Mouse (Mus musculus) embryonic facial prominence, embryonic 12.5 days (tissue): ENCODE results near the gene Gm17402. TPM values are rescaled to one million over a fixed set of nuclear protein-coding genes. Genes with fewer than 3 reads are reported as not detected.
A peak's percentile ranks its signal among the peaks of the same experiment; 100 is the strongest.

Source experiments
- ATAC-seq: fragments of 200-750 bp; cut with Nextera tagmentation; 2 replicates; pipeline ENCODE4 v1.8.0; 2017; ENCODE audit not compliant: insufficient number of reproducible peaks, insufficient read depth, low FRiP score, low TSS enrichment
- H3K27ac ChIP-seq: fragments of 300-500 bp; sonication (generic); 2 replicates; pipeline ENCODE4 v1.5.1; 2016; ENCODE audit warnings: mild to moderate bottlenecking
- H3K27me3 ChIP-seq: fragments of 300-500 bp; sonication (generic); 2 replicates; pipeline ENCODE4 v1.6.1; 2016; ENCODE audit warnings: mild to moderate bottlenecking, moderate library complexity
- H3K36me3 ChIP-seq: fragments of 300-500 bp; sonication (generic); 2 replicates; pipeline ENCODE4 v1.6.1; 2016; ENCODE audit warnings: mild to moderate bottlenecking
- H3K4me1 ChIP-seq: fragments of 300-500 bp; sonication (generic); 2 replicates; pipeline ENCODE4 v1.6.1; 2016
- H3K4me2 ChIP-seq: fragments of 300-500 bp; sonication (generic); replicated peaks from 2 replicates; pipeline ENCODE4 v1.6.1; 2016; ENCODE audit warnings: mild to moderate bottlenecking, moderate library complexity
- H3K4me3 ChIP-seq: fragments of 300-500 bp; sonication (generic); 2 replicates; pipeline ENCODE4 v1.5.1; 2016; ENCODE audit warnings: mild to moderate bottlenecking
- H3K9ac ChIP-seq: fragments of 300-500 bp; sonication (generic); 2 replicates; pipeline ENCODE4 v1.6.1; 2016; ENCODE audit warnings: mild to moderate bottlenecking, moderate library complexity
- H3K9me3 ChIP-seq: fragments of 300-500 bp; sonication (generic); 2 replicates; pipeline ENCODE4 v1.6.1; 2016; ENCODE audit warnings: mild to moderate bottlenecking, moderate library complexity
- WGBS: fragments of 180-500 bp; shearing (Covaris S2); methylation state at CpG from one replicate; pipeline ENCODE4 v1.1.7; 2016; 5-methylcytosine and 5-hydroxymethylcytosine counted together
- polyA plus RNA-seq: library from polyadenylated mRNA; unstranded; fragments of >200 nt; fragmentation: Nextera tagmentation; extraction: Ambion mirVana; gene quantifications from 2 replicates; pipeline ENCODE4 v1.2.1, GENCODE M21; 2016

The Gm17402 gene
- polyA plus RNA-seq, result not detected in 2 replicates

DNA sequence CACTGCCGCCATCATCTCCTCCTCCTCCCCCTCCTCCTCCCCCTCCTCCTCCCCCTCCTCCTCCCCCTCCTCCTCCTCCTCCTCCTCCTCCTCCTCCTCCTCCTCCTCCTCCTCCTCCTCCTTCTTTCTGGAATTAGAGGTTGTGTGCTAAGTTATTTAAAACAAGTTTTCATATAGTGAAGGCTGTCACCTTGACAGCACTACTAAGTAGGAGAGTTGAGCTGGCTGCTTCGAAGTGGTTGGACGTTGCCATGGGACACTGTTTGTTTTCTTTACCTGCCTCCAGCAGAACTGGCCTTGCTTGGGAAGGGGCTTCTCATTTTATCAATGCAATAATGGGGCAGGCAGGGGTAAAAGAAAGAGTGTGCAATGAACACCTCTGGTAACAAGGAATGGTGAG, at the start of gene Gm17402:
Gene Gm17402 (minus strand): TSS at position 101 of the 400 bp plus-strand sequence.
- Histone ChIP-seq H3K9me3 (no peaks in the 10 kb centered on the region), H3K36me3 (no peaks in the 10 kb centered on the region), H3K4me3 (peak within 1 kb of the TSS; percentile 54), H3K27ac (no peak within 1 kb of the TSS), H3K4me1 (peaks cover 5% of the 10 kb centered on the region; the same call in 1 of the 2 replicates), H3K4me2 (peak within 1 kb of the TSS; percentile 93), H3K27me3 (peaks cover 6% of the 10 kb centered on the region; the same call in 1 of the 2 replicates), H3K9ac (peak within 1 kb of the TSS; percentile 54)
- ATAC-seq, result no peak
- WGBS, result 37% methylated on average over 2 of the region's 3 CpGs

DNA sequence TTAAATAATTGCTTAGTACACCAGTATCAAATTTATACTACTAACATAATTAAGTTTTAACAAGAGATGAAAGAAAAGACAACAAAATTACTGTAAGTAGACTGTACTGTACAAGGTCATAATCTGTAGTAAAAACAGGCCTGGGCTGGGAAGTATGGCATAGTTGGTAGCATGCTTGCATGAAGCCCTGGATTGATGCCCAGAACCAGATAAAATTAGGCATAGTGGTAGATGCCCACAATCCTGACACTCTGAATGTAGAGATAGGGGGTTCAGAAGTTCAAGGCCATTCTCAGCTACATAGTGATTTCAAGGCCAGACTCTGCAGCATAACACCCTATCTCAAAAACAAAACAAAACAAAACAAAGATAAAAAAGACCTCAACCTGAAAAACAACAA, 3.3 kb upstream of the Gm17402 start:
- no peaks in the 10 kb centered on the region for H3K36me3 ChIP-seq
- H3K9ac ChIP-seq, result no peak overlapping the region
- no peak for ATAC-seq
- peaks cover 4% of the 10 kb centered on the region; the same call in 1 of the 2 replicates for H3K27me3 ChIP-seq
- peaks cover 5% of the 10 kb centered on the region; the same call in 1 of the 2 replicates for H3K4me1 ChIP-seq
- no peak overlapping the region for H3K4me3 ChIP-seq
- no peak overlapping the region for H3K4me2 ChIP-seq
- no peaks in the 10 kb centered on the region for H3K9me3 ChIP-seq
- H3K27ac ChIP-seq, result no peak overlapping the region

DNA sequence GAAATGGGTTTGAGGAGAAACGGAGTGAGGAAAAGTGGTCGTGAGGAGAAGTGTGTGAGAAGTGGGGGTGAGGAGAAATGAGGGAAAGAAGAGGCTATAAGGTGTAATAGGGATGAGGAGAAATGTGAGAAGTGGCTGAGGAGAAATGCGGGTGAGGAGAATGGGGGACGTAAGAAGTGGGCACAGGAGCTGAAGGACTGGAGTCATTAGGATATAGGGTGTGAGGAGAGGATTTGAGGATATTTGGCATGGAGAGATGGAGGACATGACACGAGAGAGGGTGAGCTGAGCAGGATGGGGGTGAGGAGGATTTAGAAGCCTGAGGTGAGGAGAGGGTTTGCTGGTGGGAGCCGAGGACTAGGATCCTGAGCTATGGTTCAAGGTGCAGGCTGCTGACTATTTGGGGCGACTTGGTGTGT, 594 bp downstream of the Gm17402 start:
- H3K4me3 ChIP-seq, result peak overlapping the region; percentile 54
- ATAC-seq, result 0 out of 2 replicates have a peak, but pooled peaks have one; percentile 60
- H3K4me1 ChIP-seq, result peaks cover 5% of the 10 kb centered on the region; the same call in 1 of the 2 replicates
- H3K9me3 ChIP-seq, result no peaks in the 10 kb centered on the region
- peak overlapping the region; percentile 54 for H3K9ac ChIP-seq
- peak overlapping the region; percentile 93 for H3K4me2 ChIP-seq
- H3K27me3 ChIP-seq, result peaks cover 6% of the 10 kb centered on the region; the same call in 1 of the 2 replicates
- WGBS, result 30% methylated on average over 7 of the region's 7 CpGs
- H3K36me3 ChIP-seq, result no peaks in the 10 kb centered on the region
- H3K27ac ChIP-seq, result no peak overlapping the region

DNA sequence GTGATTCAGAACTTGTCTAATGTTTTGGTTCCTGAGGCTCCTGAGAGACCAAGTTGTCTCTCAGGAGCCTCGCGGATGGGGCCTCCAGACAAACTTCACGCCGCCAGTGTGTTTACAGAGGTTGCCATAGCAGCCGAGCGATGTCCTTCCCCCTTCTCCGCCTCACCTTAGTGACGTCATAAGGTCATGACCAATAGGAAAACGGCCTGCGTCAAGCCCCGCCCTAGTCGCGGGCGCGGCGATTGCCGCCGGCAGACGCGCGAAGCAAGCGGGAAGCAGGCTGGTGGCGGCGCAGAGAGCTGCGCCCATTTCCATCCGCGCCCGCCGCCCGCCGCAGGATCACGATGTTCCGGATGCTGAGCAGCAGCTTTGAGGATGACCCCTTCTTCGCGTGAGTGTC, 1.1 kb downstream of the Gm17402 start, which contains the start of gene Mlf1:
Gene Mlf1 (plus strand): TSS at position 226 of the 400 bp plus-strand sequence.
- peak within 1 kb of the TSS; percentile 93 for H3K4me2 ChIP-seq
- peak within 1 kb of the TSS; percentile 54 for H3K9ac ChIP-seq
- peaks cover 5% of the 10 kb centered on the region; the same call in 1 of the 2 replicates for H3K4me1 ChIP-seq
- H3K27me3 ChIP-seq, result peaks cover 6% of the 10 kb centered on the region; the same call in 1 of the 2 replicates
- H3K9me3 ChIP-seq, result no peaks in the 10 kb centered on the region
- WGBS, result under 1% methylated on average over 35 of the region's 35 CpGs
- H3K27ac ChIP-seq, result no peak within 1 kb of the TSS
- H3K36me3 ChIP-seq, result no peaks in the 10 kb centered on the region
- peak; percentile 90 for ATAC-seq
- peak within 1 kb of the TSS; percentile 54 for H3K4me3 ChIP-seq

DNA sequence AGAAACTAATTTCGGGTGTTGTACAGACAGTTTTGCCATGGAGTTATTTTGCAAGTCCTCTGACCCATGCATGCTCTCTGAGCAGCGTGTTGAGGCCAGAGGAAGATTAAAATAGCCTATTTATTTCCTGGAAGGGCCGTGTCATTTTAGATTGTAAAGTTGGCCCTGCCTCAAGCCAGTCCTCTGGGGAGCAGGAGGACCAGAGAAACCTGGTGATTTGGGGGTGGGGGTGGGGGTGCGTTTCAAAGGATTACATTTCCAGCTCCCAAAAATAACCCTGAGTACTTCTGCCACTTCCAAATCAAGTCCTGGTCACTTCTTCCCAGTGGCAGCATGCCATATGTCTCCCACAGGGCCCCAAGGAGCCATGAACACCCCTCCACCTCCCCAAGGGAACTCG, 2.2 kb downstream of the Gm17402 start:
- Histone ChIP-seq H3K9ac (no peak overlapping the region), H3K27ac (no peak overlapping the region), H3K36me3 (no peaks in the 10 kb centered on the region), H3K4me1 (peaks cover 5% of the 10 kb centered on the region; the same call in 1 of the 2 replicates), H3K27me3 (peaks cover 6% of the 10 kb centered on the region; the same call in 1 of the 2 replicates), H3K4me3 (no peak overlapping the region), H3K4me2 (no peak overlapping the region), H3K9me3 (no peaks in the 10 kb centered on the region)
- WGBS, result 57% methylated on average over 5 of the region's 5 CpGs
- no peak for ATAC-seq

DNA sequence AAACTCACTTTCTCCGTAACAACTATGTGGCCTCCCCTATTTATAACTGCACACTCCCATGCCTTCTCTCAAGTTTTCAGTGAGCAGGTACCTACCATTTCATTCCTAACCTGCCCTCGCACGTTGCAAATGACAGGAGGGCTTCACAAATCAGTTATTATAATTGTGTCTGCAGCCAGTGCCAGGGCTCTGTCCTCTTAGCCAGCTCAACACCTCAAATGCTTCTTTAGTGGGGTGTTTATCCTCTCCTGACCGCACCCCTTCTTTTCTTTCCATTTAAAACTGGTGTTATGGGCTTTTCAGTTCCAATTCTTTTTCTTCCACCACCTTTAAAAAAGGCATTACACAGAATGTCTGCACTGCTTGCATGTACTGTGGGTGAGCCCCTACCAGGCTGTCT, 2.8 kb downstream of the Gm17402 start:
- no peak overlapping the region for H3K9ac ChIP-seq
- WGBS, result 71% methylated on average over 4 of the region's 4 CpGs
- H3K27ac ChIP-seq, result no peak overlapping the region
- H3K9me3 ChIP-seq, result no peaks in the 10 kb centered on the region
- no peak for ATAC-seq
- no peak overlapping the region for H3K4me3 ChIP-seq
- peaks cover 6% of the 10 kb centered on the region; the same call in 1 of the 2 replicates for H3K27me3 ChIP-seq
- no peaks in the 10 kb centered on the region for H3K36me3 ChIP-seq
- no peak overlapping the region for H3K4me2 ChIP-seq
- H3K4me1 ChIP-seq, result peaks cover 5% of the 10 kb centered on the region; the same call in 1 of the 2 replicates

DNA sequence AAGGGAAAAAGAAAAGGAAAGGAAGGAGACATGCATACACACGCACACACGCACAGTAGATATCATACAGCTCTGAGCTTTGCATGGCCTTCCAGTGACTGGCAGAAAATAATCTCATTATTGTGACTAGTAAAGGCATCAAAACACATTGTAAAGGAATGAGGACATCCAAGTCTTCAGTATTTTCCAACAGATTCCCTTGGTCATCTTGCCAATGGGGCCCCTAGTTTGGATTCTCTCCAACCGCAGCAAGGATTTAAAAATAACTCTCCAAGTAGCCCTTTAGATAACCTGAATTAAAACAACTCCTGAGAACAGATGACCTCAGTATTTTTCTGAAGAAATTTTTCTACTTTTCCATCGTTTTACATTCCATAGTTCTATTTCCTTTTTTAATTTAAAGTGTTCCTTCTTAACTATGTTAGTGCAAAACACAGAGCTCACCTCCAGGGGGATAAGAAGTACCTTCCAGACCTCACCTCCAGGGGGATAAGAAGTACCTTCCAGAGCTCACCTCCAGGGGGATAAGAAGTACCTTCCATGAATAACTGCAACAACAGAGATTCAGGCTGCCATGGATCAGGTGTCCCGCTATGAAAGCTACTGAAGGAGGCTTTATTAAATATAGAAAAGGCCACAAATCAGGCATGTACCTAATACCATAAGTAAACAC, 5.4 kb downstream of the Gm17402 start:
- 82% methylated on average over 5 of the region's 5 CpGs for WGBS

DNA sequence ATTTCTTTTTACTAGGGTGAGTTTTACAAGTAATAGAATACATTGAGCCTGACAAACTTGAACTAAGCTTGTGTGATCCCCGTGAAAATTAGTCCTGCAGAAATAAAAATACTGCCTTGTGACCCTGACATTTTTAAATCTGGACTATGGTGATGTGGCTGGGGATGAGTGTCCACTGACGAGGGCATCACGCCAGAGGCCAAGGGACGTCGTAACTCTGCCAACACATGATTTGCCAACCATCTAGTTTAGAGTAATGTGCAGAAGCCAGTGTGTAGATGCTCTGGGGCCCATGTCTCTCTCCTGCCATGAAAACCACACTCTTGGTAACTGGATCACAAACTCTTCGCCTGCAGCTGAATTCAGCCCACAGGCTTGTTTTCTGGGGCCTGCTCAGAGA, 7.5 kb downstream of the Gm17402 start:
- WGBS, result 84% methylated on average over 6 of the region's 6 CpGs
- no peak for ATAC-seq
- Histone ChIP-seq H3K27ac (no peak overlapping the region), H3K36me3 (no peaks in the 10 kb centered on the region), H3K9ac (no peak overlapping the region), H3K4me3 (no peak overlapping the region), H3K27me3 (0 out of 2 replicates have a peak, but pooled peaks cover 2% of the 10 kb centered on the region), H3K9me3 (no peaks in the 10 kb centered on the region), H3K4me1 (no peaks in the 10 kb centered on the region), H3K4me2 (no peak overlapping the region)

More for the DNA sequence above, 5.4 kb downstream of the Gm17402 start:
- Histone ChIP-seq H3K9ac (no peak overlapping the region), H3K4me2 (no peak overlapping the region), H3K36me3 (no peaks in the 10 kb centered on the region), H3K4me3 (no peak overlapping the region), H3K9me3 (no peaks in the 10 kb centered on the region), H3K27me3 (peaks cover 5% of the 10 kb centered on the region; the same call in 1 of the 2 replicates), H3K4me1 (peaks cover 3% of the 10 kb centered on the region; the same call in 1 of the 2 replicates), H3K27ac (no peak overlapping the region)
- ATAC-seq, result no peak

DNA sequence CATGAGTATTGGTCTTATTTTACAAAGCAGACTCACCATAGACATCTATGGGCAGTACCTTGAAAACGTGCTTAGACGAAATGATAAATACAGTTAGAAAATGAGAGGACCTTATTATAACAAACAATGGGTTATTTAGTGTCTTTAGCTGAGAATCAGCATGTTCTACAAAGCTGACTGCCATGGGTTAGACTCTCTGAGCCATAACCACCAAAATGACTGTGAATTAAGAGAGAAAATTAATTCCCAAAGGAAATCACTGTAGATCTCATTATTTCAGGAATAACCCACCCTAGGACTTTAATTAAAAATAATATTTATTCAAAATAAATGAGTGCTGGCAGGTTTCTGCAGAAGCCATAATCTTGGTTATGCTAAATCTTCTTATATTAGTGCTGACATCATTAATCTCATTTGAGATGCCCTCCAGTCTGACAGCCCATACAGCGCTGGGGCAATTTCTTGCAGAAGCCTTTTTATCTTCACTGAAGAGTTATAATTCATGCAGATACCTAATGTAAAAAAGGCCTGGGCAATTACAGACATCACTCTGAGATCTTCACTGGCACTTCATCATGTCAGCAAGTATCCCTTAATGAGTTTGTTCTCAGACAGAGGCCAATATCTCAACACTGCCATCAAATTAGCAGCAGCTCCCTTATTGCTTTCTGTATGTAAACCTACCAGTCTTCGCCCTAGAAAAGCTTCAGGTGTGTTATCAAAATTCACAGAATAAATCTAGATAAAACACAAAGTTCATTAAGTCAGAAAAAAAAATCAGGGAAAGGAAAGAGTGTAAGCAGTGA, 8.7 kb downstream of the Gm17402 start:
- no peak overlapping the region for H3K4me2 ChIP-seq
- H3K9ac ChIP-seq, result no peak overlapping the region
- 78% methylated on average over 4 of the region's 4 CpGs for WGBS
- H3K36me3 ChIP-seq, result no peaks in the 10 kb centered on the region
- no peak overlapping the region for H3K4me3 ChIP-seq
- no peak for ATAC-seq
- H3K27ac ChIP-seq, result no peak overlapping the region
- no peaks in the 10 kb centered on the region for H3K4me1 ChIP-seq
- H3K9me3 ChIP-seq, result no peaks in the 10 kb centered on the region
- H3K27me3 ChIP-seq, result no peaks in the 10 kb centered on the region

DNA sequence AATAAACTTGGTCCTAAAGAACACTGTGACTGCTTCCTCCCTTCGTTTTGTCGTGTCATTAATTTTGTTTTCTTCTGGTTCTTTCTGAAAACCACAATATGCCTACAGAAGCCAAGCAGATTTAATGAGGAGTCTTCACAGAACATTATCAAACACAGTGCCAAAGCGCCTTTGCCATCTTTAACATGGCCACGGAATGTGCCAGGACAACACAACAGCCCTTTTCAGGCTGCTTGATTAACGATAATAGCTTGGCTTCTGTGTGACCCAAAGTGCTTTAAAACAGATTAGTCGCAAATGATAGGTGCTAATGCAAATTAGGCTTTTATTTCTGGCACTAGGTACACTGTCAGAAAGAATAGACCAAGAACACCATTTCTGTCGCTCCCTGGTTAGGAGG, 16.6 kb downstream of the Gm17402 start:
- Histone ChIP-seq H3K27ac (no peak overlapping the region), H3K4me2 (no peak overlapping the region), H3K4me3 (no peak overlapping the region), H3K36me3 (no peaks in the 10 kb centered on the region), H3K9ac (no peak overlapping the region), H3K4me1 (no peaks in the 10 kb centered on the region), H3K9me3 (no peaks in the 10 kb centered on the region), H3K27me3 (no peaks in the 10 kb centered on the region)
- ATAC-seq, result no peak
- 87% methylated on average over 7 of the region's 7 CpGs for WGBS

DNA sequence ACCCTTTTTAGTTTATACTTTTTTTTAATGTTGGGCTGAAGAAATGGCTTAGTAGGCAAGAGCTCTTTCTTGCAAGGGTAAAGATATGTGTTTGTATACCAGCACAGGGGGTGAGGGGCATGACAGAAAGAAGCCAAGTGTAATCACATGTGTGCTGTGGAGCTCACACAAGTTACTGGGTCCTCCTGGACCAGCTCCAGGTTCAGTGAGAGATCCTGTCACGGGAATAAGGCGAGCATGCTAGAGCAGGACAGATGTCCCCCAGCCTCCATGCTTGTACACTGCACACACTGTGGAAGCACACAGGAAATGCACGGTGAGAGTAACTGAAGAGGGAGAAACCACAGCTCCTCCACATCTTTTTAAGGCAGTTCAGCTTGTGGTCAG, 22.2 kb downstream of the Gm17402 start:
- no peaks in the 10 kb centered on the region for H3K4me1 ChIP-seq
- no peak overlapping the region for H3K4me3 ChIP-seq
- H3K4me2 ChIP-seq, result no peak overlapping the region
- no peak overlapping the region for H3K9ac ChIP-seq
- H3K9me3 ChIP-seq, result no peaks in the 10 kb centered on the region
- no peaks in the 10 kb centered on the region for H3K27me3 ChIP-seq
- 94% methylated on average over 3 of the region's 3 CpGs for WGBS
- no peak overlapping the region for H3K27ac ChIP-seq
- no peaks in the 10 kb centered on the region for H3K36me3 ChIP-seq
- no peak for ATAC-seq
